In the genomic region with DNA sequence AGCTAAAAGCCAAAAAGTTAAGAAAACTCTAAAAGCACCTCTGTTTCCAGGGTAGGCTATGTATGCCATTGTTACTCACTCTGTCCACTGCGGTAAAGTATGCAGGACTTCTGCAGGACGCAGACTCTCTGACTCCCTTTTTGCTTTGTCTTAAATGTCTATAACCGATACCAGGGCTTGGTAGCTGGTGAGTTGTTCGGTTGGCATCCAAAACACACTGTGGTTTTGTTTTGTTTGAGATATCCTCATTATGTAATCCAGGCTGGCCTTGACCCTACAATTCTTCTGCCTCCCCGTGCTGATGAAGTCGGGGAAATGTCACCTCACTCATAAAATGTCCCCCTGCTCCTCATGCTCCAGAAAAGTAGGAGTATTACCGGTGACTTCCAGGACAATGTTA, we compare ENCODE assay signal across 15 mouse cellular contexts.
A peak's percentile ranks its signal among the peaks of the same experiment; 100 is the strongest.
DNase-seq lines count a peak whose midpoint lies in the region; ATAC-seq and TF ChIP-seq lines count a peak whose summit lies in the region.
"Had no signal": no experiment of that assay in that cellular context is flagged by ENCODE, and none has a peak within 500 bp of the region (broad histone marks: within the 10 kb centered on the region; RNA-seq: fewer than 3 reads in every experiment).

No protein-coding gene starts in this region.

- no peaks in the 10 kb centered on the region for H3K9me3 ChIP-seq in hindbrain, postnatal 0 days (ENCODE audit: low read length)
- no peaks in the 10 kb centered on the region for H3K9me3 ChIP-seq in forebrain, embryonic 13.5 days (replicated peaks)
- H3K9me3 ChIP-seq: G1E; midbrain, embryonic 12.5 days had no signal

- no peak for ATAC-seq in hindbrain, postnatal 0 days
- ATAC-seq in forebrain, embryonic 13.5 days, result no peak
- ATAC-seq: forebrain, embryonic 16.5 days had no signal

- H3K27me3 ChIP-seq in small intestine, adult 2 months (ENCODE audit: control insufficient read depth, insufficient read depth, low read length), result no peaks in the 10 kb centered on the region
- no peaks in the 10 kb centered on the region for H3K27me3 ChIP-seq in hindbrain, postnatal 0 days (ENCODE audit: insufficient read depth, low read length)
- H3K27me3 ChIP-seq in forebrain, embryonic 13.5 days, result no peaks in the 10 kb centered on the region
- H3K27me3 ChIP-seq: midbrain, embryonic 12.5 days had no signal

- peak overlapping the region; percentile 4; the same call in 1 of the 2 replicates for H3K27ac ChIP-seq in left cerebral cortex, adult 2 months
- H3K27ac ChIP-seq in small intestine, adult 2 months (ENCODE audit: insufficient read depth, low read depth, low read length), result peak overlapping the region; percentile 89
- no peak overlapping the region for H3K27ac ChIP-seq in hindbrain, postnatal 0 days
- H3K27ac ChIP-seq in forebrain, embryonic 13.5 days, result no peak overlapping the region
- H3K27ac ChIP-seq: midbrain, embryonic 12.5 days had no signal

- no peak overlapping the region for H3K9ac ChIP-seq in hindbrain, postnatal 0 days (replicated peaks; ENCODE audit: low read length)
- no peak overlapping the region for H3K9ac ChIP-seq in forebrain, embryonic 13.5 days
- H3K9ac ChIP-seq: midbrain, embryonic 12.5 days had no signal

- peaks cover 25% of the 10 kb centered on the region; the same call in 1 of the 2 replicates for H3K4me1 ChIP-seq in small intestine, adult 2 months (ENCODE audit: control insufficient read depth, insufficient read depth, insufficient read length, low read length)
- H3K4me1 ChIP-seq in hindbrain, postnatal 0 days (ENCODE audit: insufficient read depth, low read length), result no peaks in the 10 kb centered on the region
- H3K4me1 ChIP-seq in forebrain, embryonic 13.5 days, result no peaks in the 10 kb centered on the region
- H3K4me1 ChIP-seq: midbrain, embryonic 12.5 days had no signal

- TF ChIP-seq POLR2A in small intestine, adult 2 months (IDR thresholded peaks at IDR 0.05; ENCODE audit: low read depth, low read length), result no peak

- H3K36me3 ChIP-seq in small intestine, adult 2 months (ENCODE audit: control insufficient read depth, insufficient read depth, low read length), result no peaks in the 10 kb centered on the region
- H3K36me3 ChIP-seq in hindbrain, postnatal 0 days (ENCODE audit: insufficient read depth, low read length), result no peaks in the 10 kb centered on the region
- H3K36me3 ChIP-seq in forebrain, embryonic 13.5 days (ENCODE audit: poor library complexity, severe bottlenecking), result no peaks in the 10 kb centered on the region
- H3K36me3 ChIP-seq: G1E; midbrain, embryonic 12.5 days had no signal

- DNase-seq in adrenal gland, adult (ENCODE audit: inconsistent age in 2 of 2, low spot score in 1 of 2), result peak; percentile 73 to 89
- no peak for DNase-seq in adrenal gland, adult 18-20 months (ENCODE audit: low spot score in 2 of 2)
- DNase-seq in left cerebral cortex, adult 2 months (ENCODE audit: extremely low spot score in 1 of 2, low spot score in 2 of 2), result no peak
- no peak for DNase-seq in left cerebral cortex, postnatal 36 days (ENCODE audit: low spot score in 2 of 2)
- peak; percentile 51 for DNase-seq in adrenal gland, postnatal 14 days
- no peak for DNase-seq in hindbrain, postnatal 0 days (ENCODE audit: low spot score)
- DNase-seq: heart, postnatal 14 days; left cerebral cortex, postnatal 4 days; lung, adult 18-20 months had no signal

- intact Hi-C loops in left cerebral cortex, adult 2 months (cut with DNase I), result no loop called here
- intact Hi-C loops in left cerebral cortex, postnatal 36 days (cut with DNase I), result no loop called here

- no peak overlapping the region for H3K4me2 ChIP-seq in hindbrain, postnatal 0 days (ENCODE audit: low read depth, low read length)
- no peak overlapping the region for H3K4me2 ChIP-seq in forebrain, embryonic 13.5 days
- H3K4me2 ChIP-seq: midbrain, embryonic 12.5 days had no signal

- WGBS in small intestine, adult 2 months, result 49% methylated on average over 7 of the region's 7 CpGs
- WGBS in hindbrain, postnatal 0 days, result 76% methylated on average over 7 of the region's 7 CpGs
- WGBS in forebrain, embryonic 13.5 days, result 91% methylated on average over 7 of the region's 7 CpGs

- no peak for TF ChIP-seq CTCF in left cerebral cortex, adult 2 months (IDR thresholded peaks at IDR 0.05)
- TF ChIP-seq CTCF in small intestine, adult 2 months (IDR thresholded peaks at IDR 0.05; ENCODE audit: extremely low read depth, insufficient read length, insufficient replicate concordance, low read depth, low read length), result no peak
- no peak for TF ChIP-seq CTCF in hindbrain, postnatal 0 days (IDR thresholded peaks at IDR 0.05; ENCODE audit: low read depth)

- no peak overlapping the region for H3K4me3 ChIP-seq in left cerebral cortex, adult 2 months
- no peak overlapping the region for H3K4me3 ChIP-seq in small intestine, adult 2 months (ENCODE audit: low read depth, low read length)
- no peak overlapping the region for H3K4me3 ChIP-seq in hindbrain, postnatal 0 days (ENCODE audit: low read length)
- no peak overlapping the region for H3K4me3 ChIP-seq in forebrain, embryonic 13.5 days
- H3K4me3 ChIP-seq: layer of hippocampus, adult 2 months; midbrain, embryonic 12.5 days had no signal

Comparison
In these comparisons a context has a peak if more than half of its experiments do, and no peak if none do; other contexts are left out.
1. DNase-seq: peak in adrenal gland, adult (2 of 2) and adrenal gland, postnatal 14 days (single experiment); none in adrenal gland, adult 18-20 months (0 of 2), left cerebral cortex, adult 2 months (0 of 2), left cerebral cortex, postnatal 36 days (0 of 2) and hindbrain, postnatal 0 days (single experiment).
2. H3K27ac ChIP-seq: peak in left cerebral cortex, adult 2 months (single experiment) and small intestine, adult 2 months (single experiment); none in hindbrain, postnatal 0 days (single experiment) and forebrain, embryonic 13.5 days (single experiment).